Mouse (Mus musculus) ES-E14 (cell line): ENCODE measurements at regions not wholly inside any gene's neighbourhood (a gene's known extent, or its start where the extent isn't known, plus 50 kb on each side); places are given as distances from the start of the nearest gene placed in this dataset.

Experiments used
- CHD2 ChIP-seq: IDR thresholded peaks from 2 replicates; pipeline ENCODE4 v1.6.1; 2014; ENCODE audit warnings: mild to moderate bottlenecking, low read depth, low read length, inconsistent platforms
- MAFK ChIP-seq: IDR thresholded peaks from 2 replicates; pipeline ENCODE4 v1.6.1; 2014; ENCODE audit warnings: mild to moderate bottlenecking, low read depth, low read length, inconsistent platforms; ENCODE audit not compliant: insufficient read depth
- ZNF384 ChIP-seq: IDR thresholded peaks from 2 replicates; pipeline ENCODE4 v1.6.1; 2012; ENCODE audit warnings: low read depth, low read length, inconsistent platforms

GRCm38 (mm10) chr1:159160035-159160960 lies 71.8 kb upstream of the Cop1 start:
- no peak for TF ChIP-seq MAFK
- no peak for TF ChIP-seq ZNF384
- no peak for TF ChIP-seq CHD2
